Mouse (Mus musculus): Measurements from ENCODE around the gene Tbxas1.

Tbxas1 gene

GRCm38 (mm10) chr6:38923870-38924817 is 48.9 kb downstream of the Tbxas1 start:
- no peak for DNase-seq

- DNase-seq: no peak
Observed at GRCm38 (mm10) chr6:38925719-38926118, 50.5 kb downstream of the Tbxas1 start.

- DNase-seq: no peak
Observed at GRCm38 (mm10) chr6:38926135-38926962, 51.1 kb downstream of the Tbxas1 start.

GRCm38 (mm10) chr6:38926963-38927361 is 51.8 kb downstream of the Tbxas1 start:
- DNase-seq: no peak

GRCm38 (mm10) chr6:38928489-38928888 is 53.3 kb downstream of the Tbxas1 start:
- no peak for DNase-seq

GRCm38 (mm10) chr6:38936009-38936408 is 60.8 kb downstream of the Tbxas1 start:
- no peak for DNase-seq

- no peak for DNase-seq
Observed at GRCm38 (mm10) chr6:38938421-38938820, 63.2 kb downstream of the Tbxas1 start.

GRCm38 (mm10) chr6:38939096-38939495 is 63.9 kb downstream of the Tbxas1 start:
- DNase-seq: no peak

- no peak for DNase-seq
Observed at GRCm38 (mm10) chr6:38941016-38941415, 65.8 kb downstream of the Tbxas1 start.

- no peak for DNase-seq
Observed at GRCm38 (mm10) chr6:38942771-38943170, 67.6 kb downstream of the Tbxas1 start.

GRCm38 (mm10) chr6:38944392-38944791 is 69.2 kb downstream of the Tbxas1 start:
- DNase-seq: no peak

GRCm38 (mm10) chr6:38944826-38945225 is 69.6 kb downstream of the Tbxas1 start:
- no peak for DNase-seq

- no peak for DNase-seq
Observed at GRCm38 (mm10) chr6:38945681-38946080, 70.5 kb downstream of the Tbxas1 start.

- DNase-seq: no peak
Observed at GRCm38 (mm10) chr6:38947282-38947681, 72.1 kb downstream of the Tbxas1 start.

- no peak for DNase-seq
Observed at GRCm38 (mm10) chr6:38949683-38950161, 74.5 kb downstream of the Tbxas1 start.

GRCm38 (mm10) chr6:38950341-38950740 is 75.1 kb downstream of the Tbxas1 start:
- no peak for DNase-seq

- DNase-seq: no peak
Observed at GRCm38 (mm10) chr6:38950838-38951237, 75.6 kb downstream of the Tbxas1 start.

- DNase-seq: no peak
Observed at GRCm38 (mm10) chr6:38956641-38957040, 81.4 kb downstream of the Tbxas1 start.

- no peak for DNase-seq
Observed at GRCm38 (mm10) chr6:38957246-38957645, 82.0 kb downstream of the Tbxas1 start.

GRCm38 (mm10) chr6:38959502-38959901 is 84.3 kb downstream of the Tbxas1 start:
- no peak for DNase-seq

- DNase-seq: no peak
Observed at GRCm38 (mm10) chr6:38960367-38960766, 85.2 kb downstream of the Tbxas1 start.

GRCm38 (mm10) chr6:38960791-38961426 is 85.7 kb downstream of the Tbxas1 start:
- no peak for DNase-seq

GRCm38 (mm10) chr6:38961427-38962033 is 86.3 kb downstream of the Tbxas1 start:
- DNase-seq: no peak

Data from thymus, postnatal 25 days (tissue).